In the genomic region with DNA sequence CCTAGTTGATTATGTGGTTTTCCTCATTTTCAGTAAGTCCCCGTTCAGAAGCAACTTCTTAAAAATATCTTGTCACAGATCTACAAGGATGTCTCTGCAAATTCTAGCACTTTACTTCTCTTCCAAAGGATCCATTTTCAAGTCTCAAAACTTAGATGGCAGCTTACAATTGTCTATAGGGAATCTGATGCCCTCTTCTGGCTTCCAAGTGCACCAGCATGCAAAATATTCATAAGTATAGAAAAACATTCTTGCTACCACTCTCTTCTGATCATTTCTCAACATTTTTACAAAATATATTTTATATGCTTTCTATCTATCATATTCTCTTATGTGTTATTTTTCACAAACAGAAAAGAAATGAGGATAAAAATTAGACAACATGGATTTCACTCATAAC, we compare ENCODE assay signal across 24 mouse cellular contexts. TPM values are rescaled to one million over a fixed set of nuclear protein-coding genes. Genes with fewer than 3 reads are reported as not detected.
DNase-seq lines count a peak whose midpoint lies in the region; ATAC-seq and TF ChIP-seq lines count a peak whose summit lies in the region.
"Had no signal": no experiment of that assay in that cellular context is flagged by ENCODE, and none has a peak within 500 bp of the region (broad histone marks: within the 10 kb centered on the region; RNA-seq: fewer than 3 reads in every experiment).

No protein-coding gene starts in this region.

- no peak overlapping the region for H3K27ac ChIP-seq in heart, postnatal 0 days (ENCODE audit: low read depth)
- H3K27ac ChIP-seq in left cerebral cortex, adult 2 months: no peak overlapping the region
- H3K27ac ChIP-seq: forebrain, embryonic 13.5 days; hindbrain, embryonic 12.5 days; kidney, embryonic 15.5 days; limb, embryonic 12.5 days; lung, embryonic 15.5 days had no signal

- 0 out of 2 replicates have a peak, but pooled peaks have one; percentile 1 for TF ChIP-seq CTCF in heart, postnatal 0 days (IDR thresholded peaks at IDR 0.05; ENCODE audit: low read depth)
- TF ChIP-seq CTCF in left cerebral cortex, adult 2 months (IDR thresholded peaks at IDR 0.05): peak; percentile 45

- no peak for ATAC-seq in heart, postnatal 0 days (ENCODE audit: insufficient read depth, low read depth)
- ATAC-seq: forebrain, embryonic 13.5 days; Patski had no signal

- H3K9me3 ChIP-seq in heart, postnatal 0 days (replicated peaks; ENCODE audit: control insufficient read depth, low read length): no peaks in the 10 kb centered on the region
- H3K9me3 ChIP-seq: forebrain, embryonic 13.5 days; hindbrain, embryonic 12.5 days; kidney, embryonic 15.5 days; limb, embryonic 12.5 days; lung, embryonic 15.5 days had no signal

- TF ChIP-seq EP300 in heart, postnatal 0 days (IDR thresholded peaks at IDR 0.05; ENCODE audit: low read depth): no peak

- peak; percentile 1 for DNase-seq in embryo, embryonic 10.5 days (ENCODE audit: low spot score)
- no peak for DNase-seq in embryo, embryonic 11 days
- no peak for DNase-seq in heart, postnatal 0 days (ENCODE audit: low spot score)
- DNase-seq in heart, adult 8-10 months (ENCODE audit: low spot score): no peak
- no peak for DNase-seq in left cerebral cortex, adult 2 months (ENCODE audit: extremely low spot score in 1 of 2, low spot score in 2 of 2)
- DNase-seq in left cerebral cortex, postnatal 25 days (ENCODE audit: low spot score in 2 of 2): no peak
- no peak for DNase-seq in testis, postnatal 10 days (ENCODE audit: low spot score)
- DNase-seq: adrenal gland, postnatal 10 days; cerebellum, adult 11-12 months; cerebellum, adult 9-11 months; heart, postnatal 36 days; kidney, adult 18-20 months; kidney, postnatal 4 days; layer of hippocampus, adult 9-11 months had no signal

- H3K27me3 ChIP-seq in heart, postnatal 0 days (ENCODE audit: control insufficient read depth, insufficient read depth, low read length): no peaks in the 10 kb centered on the region
- H3K27me3 ChIP-seq: CH12.LX; forebrain, embryonic 13.5 days; hindbrain, embryonic 12.5 days; kidney, embryonic 15.5 days; limb, embryonic 12.5 days; lung, embryonic 15.5 days had no signal

- no peaks in the 10 kb centered on the region for H3K4me1 ChIP-seq in heart, postnatal 0 days (ENCODE audit: control insufficient read depth, insufficient read depth)
- H3K4me1 ChIP-seq: forebrain, embryonic 13.5 days; hindbrain, embryonic 12.5 days; kidney, embryonic 15.5 days; limb, embryonic 12.5 days; lung, embryonic 15.5 days had no signal

- no peak overlapping the region for H3K4me3 ChIP-seq in heart, postnatal 0 days (ENCODE audit: low read depth, low read length)
- no peak overlapping the region for H3K4me3 ChIP-seq in left cerebral cortex, adult 2 months
- H3K4me3 ChIP-seq: erythroblast, embryonic 14.5 days; forebrain, embryonic 13.5 days; hindbrain, embryonic 12.5 days; kidney, embryonic 15.5 days; limb, embryonic 12.5 days; lung, embryonic 15.5 days had no signal

- intact Hi-C loops in left cerebral cortex, adult 2 months (cut with DNase I): no loop called here
- intact Hi-C loops in left cerebral cortex, postnatal 25 days (cut with DNase I): loop anchor here (10.0 kb wide), 1 partner anchor 1965 kb away; no protein-coding TSS in a partner anchor

- no peaks in the 10 kb centered on the region for H3K36me3 ChIP-seq in heart, postnatal 0 days (replicated peaks; ENCODE audit: control insufficient read depth, insufficient read depth, low read length)
- H3K36me3 ChIP-seq: hindbrain, embryonic 12.5 days; kidney, embryonic 15.5 days; limb, embryonic 12.5 days; lung, embryonic 15.5 days had no signal

- 56% methylated on average over 1 of the region's 1 CpGs for whole genome bisulfite sequencing in heart, postnatal 0 days

- no peak overlapping the region for H3K4me2 ChIP-seq in heart, postnatal 0 days (ENCODE audit: low read depth, low read length)
- H3K4me2 ChIP-seq: forebrain, embryonic 13.5 days; hindbrain, embryonic 12.5 days; kidney, embryonic 15.5 days; limb, embryonic 12.5 days; lung, embryonic 15.5 days; midbrain, embryonic 11.5 days had no signal

- no peak overlapping the region for H3K9ac ChIP-seq in heart, postnatal 0 days (replicated peaks; ENCODE audit: low read depth, low read length)
- H3K9ac ChIP-seq: forebrain, embryonic 13.5 days; hindbrain, embryonic 12.5 days; kidney, embryonic 15.5 days; limb, embryonic 12.5 days; lung, embryonic 15.5 days had no signal

RNA-seq across cellular contexts. Expression of gene Klhl13, which starts 14.8 kb away (rescaled TPM):
- 64.9 and 76.3 TPM in 2 replicates for total RNA-seq in heart, postnatal 0 days (2014; rRNA removed; ENCODE audit: low replicate concordance)
- polyA plus RNA-seq in heart, postnatal 0 days (2015; fragmentation: Nextera tagmentation; extraction: Ambion mirVana): 34.9 and 35.7 TPM in 2 replicates
- total RNA-seq in heart, adult 8-10 months (2022): 10 to 100 TPM in 3 of 4 experiments, 1 to 10 TPM in 1; 9.5 to 15.6 (median 11.7) TPM
- 10 to 100 TPM; 27.9 to 41.7 TPM for total RNA-seq in left cerebral cortex, adult 2 months (2021)
- total RNA-seq in left cerebral cortex, postnatal 25 days (2021): 10 to 100 TPM; 35.4 to 59.2 TPM
- total RNA-seq: monocyte, adult 5-6 weeks had no signal
- polyA plus RNA-seq: erythroblast, embryonic 14.5 days; Patski had no signal
